ENCODE assay signal across 7 mouse cellular contexts in the genomic region with DNA sequence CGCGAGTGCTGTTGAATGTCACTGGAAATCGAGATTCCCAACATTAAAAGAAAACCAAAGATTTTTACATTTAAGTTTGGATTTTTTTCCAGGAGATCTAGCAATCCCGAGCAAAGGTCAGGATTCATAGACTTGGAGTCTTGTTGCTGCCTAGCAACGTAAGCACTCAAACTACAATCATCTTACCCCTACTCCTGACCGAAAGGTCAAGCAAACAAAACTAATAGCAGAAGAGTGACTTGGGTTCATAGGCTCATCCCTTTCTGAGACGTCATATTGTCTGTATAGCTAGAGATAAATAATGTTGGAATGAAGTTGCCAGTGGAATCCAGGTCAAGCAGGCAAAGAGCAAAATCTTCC.
"Had no signal": no experiment of that assay in that cellular context is flagged by ENCODE, and none has a peak within 500 bp of the region (broad histone marks: within the 10 kb centered on the region; RNA-seq: fewer than 3 reads in every experiment).

No protein-coding gene starts in this region.

- H3K36me3 ChIP-seq: limb, embryonic 13.5 days; liver, embryonic 13.5 days; midbrain, embryonic 13.5 days; neural tube, embryonic 12.5 days had no signal

- H3K9ac ChIP-seq: limb, embryonic 13.5 days; liver, embryonic 13.5 days; midbrain, embryonic 13.5 days; neural tube, embryonic 12.5 days had no signal

- ATAC-seq: midbrain, embryonic 13.5 days had no signal

- H3K4me2 ChIP-seq: limb, embryonic 13.5 days; liver, embryonic 13.5 days; midbrain, embryonic 13.5 days; neural tube, embryonic 12.5 days had no signal

- DNase-seq: liver, embryonic 13.5 days; lung, adult 18-20 months had no signal

- H3K4me3 ChIP-seq: layer of hippocampus, adult 2 months; limb, embryonic 13.5 days; liver, embryonic 13.5 days; midbrain, embryonic 13.5 days; myocyte; neural tube, embryonic 12.5 days had no signal

- H3K9me3 ChIP-seq: limb, embryonic 13.5 days; liver, embryonic 13.5 days; midbrain, embryonic 13.5 days; neural tube, embryonic 12.5 days had no signal

- H3K27me3 ChIP-seq: limb, embryonic 13.5 days; midbrain, embryonic 13.5 days; neural tube, embryonic 12.5 days had no signal

- H3K4me1 ChIP-seq: midbrain, embryonic 13.5 days; neural tube, embryonic 12.5 days had no signal

- H3K27ac ChIP-seq: layer of hippocampus, adult 2 months; limb, embryonic 13.5 days; liver, embryonic 13.5 days; midbrain, embryonic 13.5 days; neural tube, embryonic 12.5 days had no signal
